Mouse (Mus musculus) spleen, adult 2 months (tissue): ENCODE results near the gene Myo15b.

Source experiments
- CTCF ChIP-seq: fragments of 200-500 bp; IDR thresholded peaks from 2 replicates; pipeline ENCODE4 v1.5.1; 2011; ENCODE audit warnings: mild to moderate bottlenecking, inconsistent platforms; ENCODE audit not compliant: insufficient read depth, insufficient read length, insufficient replicate concordance; ENCODE audit errors: extremely low read depth
- POLR2A ChIP-seq: fragments of 200-500 bp; IDR thresholded peaks from 2 replicates; pipeline ENCODE4 v1.6.1; 2011; ENCODE audit warnings: low read depth, low read length, inconsistent platforms

- TF ChIP-seq CTCF (no peak), POLR2A (no peak)
These were observed 43.3 kb downstream of the Myo15b start for GRCm38 (mm10) chr11:115901338-115902161.
